Mouse (Mus musculus) CH12.LX (cell line): ENCODE measurements around the gene Rnf141. TPM values are rescaled to one million over a fixed set of nuclear protein-coding genes. Genes with fewer than 3 reads are reported as not detected.

ENCODE experiments used
- DNase-seq: peaks from one replicate; pipeline ENCODE4 v3.0.0-alpha.2; 2013; ENCODE audit errors: extremely low read depth
- H3K27ac ChIP-seq: 2 replicates; pipeline ENCODE4 v1.5.1; 2012; ENCODE audit warnings: low read depth, mild to moderate bottlenecking, control low read depth, moderate library complexity; ENCODE audit not compliant: insufficient read depth
- H3K27me3 ChIP-seq: replicated peaks from 2 replicates; pipeline ENCODE3; 2012; ENCODE audit warnings: inconsistent platforms
- H3K36me3 ChIP-seq, 2 experiments: replicated peaks in 1 of 2; 2 replicates each; pipeline versions ENCODE3 to v1.6.1; 2012; ENCODE audit warnings: inconsistent platforms in 1 of 2, low read length in 1 of 2, mild to moderate bottlenecking in 1 of 2, mixed read lengths in 1 of 2, moderate library complexity in 1 of 2; ENCODE audit not compliant: control insufficient read depth in 1 of 2, insufficient read depth in 1 of 2
- H3K4me1 ChIP-seq, 2 experiments: 2 replicates each; pipeline ENCODE4 v1.6.1; 2012; ENCODE audit warnings: inconsistent platforms in 1 of 2, moderate library complexity in 1 of 2; ENCODE audit not compliant: insufficient read depth in 2 of 2, control insufficient read depth in 1 of 2
- H3K4me2 ChIP-seq: 2 replicates; pipeline ENCODE4 v1.6.1; 2012; ENCODE audit warnings: low read depth, mild to moderate bottlenecking, control low read depth; ENCODE audit not compliant: poor library complexity, insufficient read depth, severe bottlenecking
- H3K4me3 ChIP-seq, 3 experiments: fragments of 150-350 bp in 1 of 3; sonication (generic) in 1 of 3; replicated peaks in 1 of 3; 2 replicates each; pipeline versions ENCODE3 to v1.5.1; 2011 to 2012; ENCODE audit warnings: low read depth in 2 of 3, low read length in 2 of 3, mild to moderate bottlenecking in 2 of 3, moderate library complexity in 2 of 3, control low read depth in 1 of 3, improper control_type of control experiment in 1 of 3, inconsistent platforms in 1 of 3, mixed read lengths in 1 of 3; ENCODE audit not compliant: poor library complexity in 1 of 3
- H3K79me2 ChIP-seq: replicated peaks from 2 replicates; pipeline ENCODE4 v1.6.1; 2012; ENCODE audit warnings: mild to moderate bottlenecking, moderate library complexity; ENCODE audit not compliant: control insufficient read depth, poor library complexity, insufficient read depth, severe bottlenecking; ENCODE audit errors: extremely low read depth
- H3K9ac ChIP-seq: 2 replicates; pipeline ENCODE4 v1.6.1; 2012; ENCODE audit warnings: low read depth, mild to moderate bottlenecking, control low read depth, moderate library complexity; ENCODE audit not compliant: insufficient read depth
- H3K9me3 ChIP-seq: replicated peaks from 2 replicates; pipeline ENCODE3; 2012; ENCODE audit warnings: low read length, inconsistent platforms, mixed read lengths
- BHLHE40 ChIP-seq: IDR thresholded peaks from 2 replicates; pipeline ENCODE4 v1.6.1; 2011; ENCODE audit warnings: mild to moderate bottlenecking, low read depth, low read length, improper control_type of control experiment
- E2F4 ChIP-seq: IDR thresholded peaks from 2 replicates; pipeline ENCODE4 v1.6.1; 2011; ENCODE audit warnings: low read depth, low read length, improper control_type of control experiment; ENCODE audit not compliant: insufficient replicate concordance
- EP300 ChIP-seq: IDR thresholded peaks from 2 replicates; pipeline ENCODE4 v1.6.1; 2011; ENCODE audit warnings: low read length, improper control_type of control experiment
- GABPA ChIP-seq: IDR thresholded peaks from 2 replicates; pipeline ENCODE4 v1.6.1; 2012; ENCODE audit warnings: low read depth, low read length, improper control_type of control experiment, inconsistent platforms; ENCODE audit not compliant: insufficient replicate concordance
- JUN ChIP-seq: IDR thresholded peaks from 2 replicates; pipeline ENCODE4 v1.6.1; 2011; ENCODE audit warnings: low read depth, mild to moderate bottlenecking, low read length, improper control_type of control experiment, moderate library complexity; ENCODE audit not compliant: insufficient read depth
- JUND ChIP-seq: conservative IDR thresholded peaks from 2 replicates; pipeline ENCODE4 v1.6.1; 2011; ENCODE audit warnings: low read depth, low read length, improper control_type of control experiment
- KAT2A ChIP-seq: IDR thresholded peaks from 2 replicates; pipeline ENCODE4 v1.6.1; 2012; ENCODE audit warnings: low read length, improper control_type of control experiment, inconsistent platforms; ENCODE audit not compliant: insufficient replicate concordance
- MAX ChIP-seq: IDR thresholded peaks from 2 replicates; pipeline ENCODE4 v1.6.1; 2011; ENCODE audit warnings: low read length, improper control_type of control experiment
- MYC ChIP-seq: IDR thresholded peaks from 2 replicates; pipeline ENCODE4 v1.6.1; 2011; ENCODE audit warnings: low read depth, mild to moderate bottlenecking, improper control_type of control experiment, low read length
- NELFE ChIP-seq: IDR thresholded peaks from 2 replicates; pipeline ENCODE4 v1.6.1; 2011; ENCODE audit warnings: low read depth, low read length, improper control_type of control experiment
- NRF1 ChIP-seq: IDR thresholded peaks from 2 replicates; pipeline ENCODE4 v1.6.1; 2014; ENCODE audit warnings: low read depth, mild to moderate bottlenecking, inconsistent platforms, low read length, improper control_type of control experiment, moderate library complexity
- PAX5 ChIP-seq: IDR thresholded peaks from 2 replicates; pipeline ENCODE4 v1.6.1; 2012; ENCODE audit warnings: low read length, inconsistent platforms, mixed read lengths
- POLR2AphosphoS2 ChIP-seq: IDR thresholded peaks from 2 replicates; pipeline ENCODE4 v1.6.1; 2011; ENCODE audit warnings: low read depth, low read length, improper control_type of control experiment
- RAD21 ChIP-seq: IDR thresholded peaks from 2 replicates; pipeline ENCODE4 v1.6.1; 2011; ENCODE audit warnings: low read depth, mild to moderate bottlenecking, low read length, improper control_type of control experiment, moderate library complexity
- RCOR1 ChIP-seq: conservative IDR thresholded peaks from 2 replicates; pipeline ENCODE4 v1.6.1; 2012; ENCODE audit warnings: low read depth, mild to moderate bottlenecking, inconsistent platforms, low read length, improper control_type of control experiment
- TBP ChIP-seq: conservative IDR thresholded peaks from 2 replicates; pipeline ENCODE4 v1.6.1; 2011; ENCODE audit warnings: low read depth, low read length, improper control_type of control experiment
- USF1 ChIP-seq: IDR thresholded peaks from 2 replicates; pipeline ENCODE4 v1.6.1; 2014; ENCODE audit warnings: low read depth, mild to moderate bottlenecking, inconsistent platforms, low read length, improper control_type of control experiment
- USF2 ChIP-seq: conservative IDR thresholded peaks from 2 replicates; pipeline ENCODE4 v1.6.1; 2011; ENCODE audit warnings: low read depth, low read length, improper control_type of control experiment
- ZKSCAN1 ChIP-seq: IDR thresholded peaks from 2 replicates; pipeline ENCODE4 v1.6.1; 2012; ENCODE audit warnings: low read depth, inconsistent platforms, low read length, improper control_type of control experiment, borderline replicate concordance
- ZNF384 ChIP-seq: IDR thresholded peaks from 2 replicates; pipeline ENCODE4 v1.6.1; 2012; ENCODE audit warnings: low read depth, low read length, improper control_type of control experiment, inconsistent platforms
- dilution Hi-C: fragments of 300-500 bp; cut with MboI; formaldehyde crosslinking; loops from 2 replicates; pipeline ENCODE4 v1.14.3; 2020; ENCODE audit warnings: low sequenced_read_pairs; ENCODE audit not compliant: extremely low pct_unique_long_range_greater_than_20kb, extremely low pct_ligation_motif_present
- in situ Hi-C: fragments of 300-500 bp; cut with MboI; formaldehyde crosslinking; loops from 3 replicates; pipeline ENCODE4 v1.14.3; 2019; ENCODE audit warnings: low sequenced_read_pairs, low pct_ligation_motif_present, low pct_unique_long_range_greater_than_20kb, mixed read lengths
- polyA plus RNA-seq: library from polyadenylated mRNA; unstranded; fragments of >175 nt; gene quantifications from 2 replicates; pipeline ENCODE4 v1.2.1, GENCODE M21; 2012; ENCODE audit warnings: low read depth; ENCODE audit not compliant: insufficient read length
- total RNA-seq, 2 experiments: library from RNA; depleted of rRNA; stranded (reverse); fragments of 300-350 nt in 1 of 2; fragments of >200 nt in 1 of 2; gene quantifications; 2 replicates each; pipeline ENCODE4 v1.2.3; 2012 to 2014

The Rnf141 gene
- total and polyA plus RNA-seq, 3 experiments = 16.1 to 21.5 (median 18.1) TPM

GRCm38 (mm10) chr7:110808962-110809361 is 35.3 kb downstream of the Rnf141 start:
- Histone ChIP-seq H3K4me1 (peaks cover 0 to 10% of the 10 kb centered on the region in 2 experiments; a peak in 1 of 4 replicates), H3K79me2 (no peaks in the 10 kb centered on the region), H3K27ac (no peak overlapping the region), H3K9ac (no peak overlapping the region), H3K36me3 (peaks cover 5 to 20% of the 10 kb centered on the region in 2 experiments), H3K4me3 (no peak overlapping the region), H3K27me3 (no peaks in the 10 kb centered on the region), H3K9me3 (no peaks in the 10 kb centered on the region), H3K4me2 (no peak overlapping the region)
- dilution Hi-C loops (no loop called here), in situ Hi-C loops (loop anchor here (10.0 kb wide), 1 partner anchor 206 kb away; no protein-coding TSS in a partner anchor)
- TF ChIP-seq BHLHE40 (no peak), EP300 (no peak), GABPA (no peak), NELFE (no peak), JUN (no peak), KAT2A (no peak), PAX5 (no peak), RAD21 (no peak), TBP (no peak), E2F4 (no peak), USF2 (no peak)
- no peak for DNase-seq

DNA sequence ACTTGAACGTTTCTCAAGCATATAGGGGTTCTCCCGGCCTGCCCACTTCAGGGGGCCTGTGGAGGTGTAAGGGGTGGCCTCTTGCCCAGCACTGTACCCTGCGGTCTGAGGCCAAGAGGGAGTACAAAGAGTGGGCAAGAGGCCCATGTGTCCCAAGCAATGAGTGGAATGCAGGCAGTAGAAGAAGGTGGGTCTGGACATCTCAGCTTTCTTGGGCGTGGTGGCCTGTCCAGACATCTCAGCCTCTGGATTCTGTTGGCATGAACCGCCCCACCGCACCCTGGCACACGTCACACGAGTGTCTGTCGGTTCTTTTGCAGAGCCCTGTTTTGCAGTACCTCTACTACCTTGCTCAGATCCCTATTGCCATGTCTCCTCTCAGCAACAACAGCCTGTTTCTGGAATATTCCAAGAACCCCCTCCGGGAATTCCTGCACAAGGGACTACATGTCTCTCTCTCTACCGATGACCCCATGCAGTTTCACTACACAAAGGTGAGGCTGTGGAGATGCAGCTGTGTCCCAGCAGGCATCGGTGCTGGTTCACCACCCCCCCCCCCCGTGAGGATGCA is 36.7 kb downstream of the Rnf141 start:
- Histone ChIP-seq H3K4me3 (no peak overlapping the region), H3K27me3 (no peaks in the 10 kb centered on the region), H3K9me3 (no peaks in the 10 kb centered on the region), H3K4me1 (peaks cover 0 to 9% of the 10 kb centered on the region in 2 experiments; a peak in 1 of 4 replicates), H3K27ac (no peak overlapping the region), H3K79me2 (no peaks in the 10 kb centered on the region), H3K4me2 (no peak overlapping the region), H3K36me3 (peaks cover 2 to 14% of the 10 kb centered on the region in 2 experiments), H3K9ac (no peak overlapping the region)
- DNase-seq = no peak
- in situ Hi-C loops = loop anchor here (10.0 kb wide), 1 partner anchor 207 kb away; no protein-coding TSS in a partner anchor
- TF ChIP-seq PAX5 (no peak), NRF1 (no peak), RCOR1 (no peak), NELFE (no peak), ZNF384 (no peak), EP300 (no peak), RAD21 (no peak), KAT2A (no peak), JUND (no peak), GABPA (no peak), POLR2AphosphoS2 (no peak), MYC (no peak), ZKSCAN1 (no peak), TBP (no peak), USF1 (no peak), MAX (no peak)
- dilution Hi-C loops = no loop called here
